Mouse (Mus musculus): ENCODE results near the gene Slc16a9.

Slc16a9 gene

DNA sequence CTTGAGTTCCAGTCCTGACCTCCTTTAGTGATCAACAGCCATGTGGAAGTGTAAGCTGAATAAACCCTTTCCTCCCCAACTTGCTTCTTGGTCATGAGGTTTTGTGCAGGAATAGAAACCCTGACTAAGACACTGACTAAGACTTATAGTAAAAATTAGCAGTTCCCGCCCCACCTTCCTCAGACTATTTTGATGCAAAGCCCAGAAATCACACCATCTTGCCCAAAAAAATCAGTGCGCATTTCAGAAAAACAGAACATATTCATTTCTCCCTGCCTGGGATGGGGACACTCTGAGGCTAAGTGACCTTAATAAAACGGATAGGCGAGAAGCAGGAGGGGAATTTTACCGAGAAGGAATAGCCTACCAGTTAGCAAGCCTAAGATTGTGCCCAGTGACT lies 60.8 kb downstream of the Slc16a9 start:
- no peak for DNase-seq

DNA sequence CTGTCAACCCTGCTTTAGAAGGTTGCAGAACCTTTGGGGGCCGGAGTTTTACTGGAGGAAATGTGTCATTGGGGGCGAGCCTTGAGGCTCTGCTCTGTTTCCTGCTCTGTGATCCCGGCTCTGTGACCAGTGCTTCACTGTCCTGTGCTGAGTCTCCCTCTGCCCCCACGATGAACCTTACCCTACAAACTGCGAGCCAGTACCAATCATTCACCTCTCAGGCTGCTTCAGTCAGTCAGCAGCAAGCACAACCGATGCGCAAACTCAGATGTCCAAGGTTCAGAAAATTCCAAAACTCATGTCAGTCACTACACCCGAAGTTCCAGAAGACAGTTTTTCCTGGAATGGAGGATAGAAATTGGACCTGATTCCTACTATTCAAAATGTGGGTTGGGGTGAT lies 64.5 kb downstream of the Slc16a9 start:
- no peak for DNase-seq

DNA sequence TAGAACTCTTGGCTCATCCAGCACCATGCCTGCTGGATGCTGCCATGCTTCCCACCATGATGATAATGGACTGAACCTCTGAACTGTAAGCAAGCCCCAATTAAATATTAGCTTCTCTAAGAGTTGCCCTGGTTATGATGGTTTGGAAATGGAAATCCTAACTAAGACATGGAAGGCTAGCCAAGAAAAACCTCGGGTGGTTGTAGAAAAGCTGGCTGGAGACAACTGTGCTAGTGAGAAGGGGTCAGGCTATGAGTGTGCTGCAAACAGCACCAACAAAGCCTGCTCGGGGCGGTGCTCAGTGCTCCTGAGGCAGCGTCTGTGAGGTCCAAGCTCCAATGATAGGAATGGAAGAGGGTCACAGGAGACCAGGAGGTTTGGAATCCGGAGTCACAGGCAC lies 65.7 kb downstream of the Slc16a9 start:
- no peak for DNase-seq

DNA sequence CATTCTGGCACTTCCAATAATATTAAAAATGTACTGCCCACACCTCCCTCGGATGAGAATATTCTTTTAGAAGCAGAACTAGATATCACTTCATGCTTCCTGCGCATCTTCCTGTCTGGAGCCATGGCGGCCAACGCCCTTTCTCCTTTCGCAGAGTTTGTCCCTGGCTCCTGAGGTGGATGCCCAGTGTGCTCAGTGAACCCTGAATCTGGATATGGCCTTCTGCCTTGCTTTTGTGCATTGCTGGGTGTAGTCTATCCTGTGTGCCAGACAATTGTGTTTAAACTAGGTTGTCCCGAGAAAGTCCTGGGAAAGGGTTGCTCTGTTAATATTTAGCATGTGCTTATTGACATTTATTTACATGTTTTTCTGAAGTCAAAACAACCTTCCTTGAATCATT lies 71.0 kb downstream of the Slc16a9 start:
- no peak for DNase-seq

DNA sequence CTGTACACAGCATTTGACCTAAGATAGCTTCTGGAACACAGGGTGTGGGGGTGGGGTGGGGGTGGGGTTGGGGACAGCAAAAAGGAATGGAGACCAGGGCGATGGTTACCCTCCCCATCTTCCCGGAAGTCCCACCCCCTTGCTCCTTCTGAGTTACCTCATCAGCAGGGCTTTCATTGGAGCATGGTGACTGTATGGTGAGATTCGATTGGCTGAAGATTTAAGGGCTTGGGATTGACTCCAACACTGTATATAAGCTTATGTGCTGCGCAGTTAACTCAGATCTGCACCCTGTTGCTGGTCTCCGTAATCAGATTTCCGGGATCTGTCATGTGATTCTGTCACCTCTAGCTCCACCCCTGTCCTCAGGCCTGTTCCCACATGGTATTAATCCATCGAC lies 72.0 kb downstream of the Slc16a9 start:
- no peak for DNase-seq

DNA sequence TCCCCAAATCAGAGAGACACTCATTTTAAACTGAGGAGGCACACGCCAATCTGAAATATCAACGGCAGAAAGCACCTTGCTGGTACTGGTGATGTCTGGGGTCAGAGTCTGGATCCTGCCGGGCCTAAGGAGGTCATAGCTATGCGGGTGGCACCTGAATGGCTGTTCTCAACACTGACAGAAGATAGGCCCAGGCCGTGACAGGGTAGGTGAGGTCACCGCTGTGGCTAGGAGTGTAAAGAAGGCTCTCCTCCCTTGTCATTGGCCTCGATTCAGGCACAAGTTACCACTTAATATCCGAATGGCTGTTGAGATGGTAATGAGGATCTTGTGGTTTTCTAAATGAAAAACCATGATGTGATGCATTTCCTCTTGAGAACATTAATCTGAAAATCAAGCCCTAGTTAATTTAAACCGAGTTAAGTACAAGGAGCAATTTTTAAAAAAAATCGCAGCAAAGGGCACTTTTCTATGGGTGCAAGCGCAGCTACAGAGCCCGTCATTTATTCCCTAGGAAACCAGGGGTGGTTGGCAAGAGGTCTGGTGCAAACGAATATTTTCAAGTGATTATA lies 72.6 kb downstream of the Slc16a9 start:
- no peak for DNase-seq

DNA sequence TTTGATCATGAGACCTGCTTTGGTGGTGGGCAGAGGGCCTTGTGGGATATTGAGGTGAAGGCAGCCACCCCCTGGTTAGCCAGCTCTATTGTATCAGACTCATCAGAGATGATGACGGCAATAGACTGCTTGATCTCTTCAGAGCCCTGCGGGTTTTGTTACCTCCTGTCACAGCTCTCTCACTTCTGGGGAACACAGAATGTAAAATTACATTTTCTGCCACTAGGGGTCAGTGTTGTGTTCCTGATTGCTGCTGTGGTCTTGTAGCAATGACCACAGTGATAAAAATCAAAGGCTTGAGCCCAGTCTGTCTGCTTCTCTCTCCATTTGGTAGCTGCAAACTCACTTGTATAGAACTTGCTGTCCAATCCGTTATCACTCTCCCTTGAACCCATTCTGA lies 73.7 kb downstream of the Slc16a9 start:
- peak; percentile 71 for DNase-seq

DNA sequence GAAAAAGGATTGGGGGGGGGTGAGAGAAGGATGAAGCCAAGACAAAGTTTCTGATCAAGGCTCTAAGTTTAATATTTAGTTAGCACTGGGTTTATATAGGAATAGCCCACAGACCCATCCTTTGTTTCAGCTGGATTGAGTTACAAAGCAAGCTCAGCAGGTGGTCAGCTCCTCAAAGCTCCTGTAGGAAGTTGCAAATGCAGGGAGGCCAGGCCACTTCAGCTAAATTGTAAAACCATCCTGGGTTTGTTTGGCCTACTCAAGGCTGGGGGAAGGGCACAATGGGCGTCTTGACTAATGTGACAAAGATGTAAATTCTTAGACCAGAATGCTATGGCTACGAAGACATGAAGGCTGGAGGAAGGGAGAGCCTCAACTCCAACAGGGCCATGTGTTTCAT lies 80.6 kb downstream of the Slc16a9 start:
- no peak for DNase-seq

DNA sequence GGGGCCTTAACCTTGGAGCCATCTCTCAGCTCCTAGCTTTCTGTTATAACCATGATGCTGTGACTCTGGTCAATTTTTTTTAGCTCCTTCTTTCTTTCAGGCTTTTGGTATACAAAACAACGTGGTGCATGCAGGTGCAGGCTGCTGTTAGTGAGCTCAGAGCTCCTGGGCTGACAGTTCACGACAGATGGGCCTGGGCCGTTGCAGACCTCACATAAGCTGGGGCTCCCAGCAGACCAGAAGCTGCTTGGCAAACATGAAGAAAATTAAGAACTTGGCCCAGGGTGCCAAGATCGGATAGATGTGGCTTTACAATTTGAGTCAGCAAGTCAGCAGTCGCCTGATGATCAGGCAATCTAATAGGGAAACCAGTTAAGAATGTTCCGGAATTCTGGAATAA lies 82.4 kb downstream of the Slc16a9 start:
- DNase-seq: no peak

DNA sequence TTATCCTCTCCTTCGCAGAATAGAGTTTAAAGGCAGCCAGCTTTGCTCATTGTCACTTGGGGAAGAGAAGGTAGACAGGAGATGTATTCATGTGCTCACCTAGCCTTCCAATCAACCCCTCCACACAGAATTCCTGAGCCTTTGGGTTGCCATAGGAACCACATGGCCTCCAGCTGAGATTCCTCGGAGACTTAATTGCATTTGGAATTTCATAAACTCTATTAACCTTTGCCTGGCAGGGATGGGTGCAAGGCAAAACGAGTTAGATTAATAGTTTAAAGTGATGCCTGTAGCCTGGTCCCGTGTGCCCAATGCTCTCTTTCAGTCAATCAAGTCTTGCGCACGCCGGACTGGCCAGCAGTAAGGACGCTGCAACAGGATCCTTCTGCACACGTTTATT lies 83.2 kb downstream of the Slc16a9 start:
- DNase-seq: no peak

All from cerebellum, adult 8-10 months (tissue).